Mouse (Mus musculus) C2C12 (cell line): Measurements from ENCODE around the gene Agtrap.

Source experiments
- CEBPB ChIP-seq: IDR thresholded peaks from one replicate; pipeline ENCODE4 v1.6.1; 2011; ENCODE audit warnings: low read depth, mild to moderate bottlenecking, control low read depth, moderate library complexity
- CTCF ChIP-seq: IDR thresholded peaks from one replicate; pipeline ENCODE4 v1.5.1; 2011; ENCODE audit not compliant: control insufficient read depth, insufficient read depth, insufficient read length
- FOSL1 ChIP-seq: IDR thresholded peaks from one replicate; pipeline ENCODE4 v1.8.0; 2011; ENCODE audit warnings: mild to moderate bottlenecking, low read length; ENCODE audit not compliant: poor library complexity, insufficient read depth, severe bottlenecking
- MAX ChIP-seq: IDR thresholded peaks from one replicate; pipeline ENCODE4 v1.6.1; 2011; ENCODE audit warnings: mild to moderate bottlenecking, control low read depth
- MYOD1 ChIP-seq: IDR thresholded peaks from one replicate; pipeline ENCODE4 v1.6.1; 2011; ENCODE audit warnings: low read depth; ENCODE audit not compliant: control insufficient read depth, insufficient read length
- MYOG ChIP-seq: IDR thresholded peaks from one replicate; pipeline ENCODE4 v1.6.1; 2011; ENCODE audit not compliant: control insufficient read depth, insufficient read length; ENCODE audit errors: extremely low read depth
- USF1 ChIP-seq: IDR thresholded peaks from one replicate; pipeline ENCODE4 v1.6.1; 2011; ENCODE audit warnings: low read depth, mild to moderate bottlenecking, control low read depth, moderate library complexity

DNA sequence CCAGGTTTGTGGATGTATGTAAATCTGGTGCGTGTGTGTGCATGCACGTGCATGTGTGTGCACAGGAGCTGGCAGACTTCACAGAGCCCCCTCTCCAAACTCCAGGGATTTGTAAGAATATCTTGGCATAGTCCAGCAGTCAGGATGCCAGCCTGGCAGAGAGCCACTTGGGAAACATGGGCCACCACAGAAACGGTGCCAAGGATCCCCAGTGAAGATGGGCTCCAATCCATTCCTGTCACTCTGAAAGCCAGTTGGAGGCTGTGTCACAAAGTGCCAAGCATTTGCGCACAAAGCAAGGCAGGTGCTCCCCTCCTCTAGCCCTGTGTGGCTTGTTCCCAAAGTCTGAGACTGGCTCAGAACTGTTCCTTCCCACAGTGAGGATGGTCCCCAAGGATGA lies 33.5 kb upstream of the Agtrap start:
- TF ChIP-seq CTCF = no peak
- TF ChIP-seq MAX = no peak
- no peak for TF ChIP-seq CEBPB
- TF ChIP-seq MYOD1 = no peak
- TF ChIP-seq USF1 = no peak
- no peak for TF ChIP-seq MYOG
- TF ChIP-seq FOSL1 = no peak
